Mouse (Mus musculus): ENCODE results near the gene Rpl34. TPM values are rescaled to one million over a fixed set of nuclear protein-coding genes. Genes with fewer than 3 reads are reported as not detected.

Gene Rpl34
- polyA plus RNA-seq, 1 experiment from 2014 or later, result 825 TPM

GRCm38 (mm10) chr3:130685014-130685366 lies 45.2 kb downstream of the Rpl34 start:
- Histone ChIP-seq H3K4me3 (ENCODE audit: low read depth, low read length) (no peak overlapping the region), H3K27ac (replicated peaks) (no peak overlapping the region), H3K4me1 (replicated peaks; ENCODE audit: control insufficient read depth, insufficient read depth) (no peaks in the 10 kb centered on the region), H3K9ac (ENCODE audit: low read length) (no peak overlapping the region), H3K4me2 (replicated peaks; ENCODE audit: low read depth) (no peak overlapping the region), H3K9me3 (ENCODE audit: control insufficient read depth, low read length) (no peaks in the 10 kb centered on the region), H3K36me3 (ENCODE audit: control insufficient read depth, insufficient read depth, low read length) (no peaks in the 10 kb centered on the region), H3K27me3 (ENCODE audit: control insufficient read depth, insufficient read depth, low read length) (no peaks in the 10 kb centered on the region)
- WGBS, result 76% methylated on average over 8 of the region's 8 CpGs
- no peak for TF ChIP-seq CTCF (IDR thresholded peaks at IDR 0.05; ENCODE audit: low read depth)
- no peak for TF ChIP-seq EP300 (optimal IDR thresholded peaks at IDR 0.05)
- DNase-seq (ENCODE audit: low spot score) (no peak), ATAC-seq (ENCODE audit: low FRiP score, low TSS enrichment) (no peak)

DNA sequence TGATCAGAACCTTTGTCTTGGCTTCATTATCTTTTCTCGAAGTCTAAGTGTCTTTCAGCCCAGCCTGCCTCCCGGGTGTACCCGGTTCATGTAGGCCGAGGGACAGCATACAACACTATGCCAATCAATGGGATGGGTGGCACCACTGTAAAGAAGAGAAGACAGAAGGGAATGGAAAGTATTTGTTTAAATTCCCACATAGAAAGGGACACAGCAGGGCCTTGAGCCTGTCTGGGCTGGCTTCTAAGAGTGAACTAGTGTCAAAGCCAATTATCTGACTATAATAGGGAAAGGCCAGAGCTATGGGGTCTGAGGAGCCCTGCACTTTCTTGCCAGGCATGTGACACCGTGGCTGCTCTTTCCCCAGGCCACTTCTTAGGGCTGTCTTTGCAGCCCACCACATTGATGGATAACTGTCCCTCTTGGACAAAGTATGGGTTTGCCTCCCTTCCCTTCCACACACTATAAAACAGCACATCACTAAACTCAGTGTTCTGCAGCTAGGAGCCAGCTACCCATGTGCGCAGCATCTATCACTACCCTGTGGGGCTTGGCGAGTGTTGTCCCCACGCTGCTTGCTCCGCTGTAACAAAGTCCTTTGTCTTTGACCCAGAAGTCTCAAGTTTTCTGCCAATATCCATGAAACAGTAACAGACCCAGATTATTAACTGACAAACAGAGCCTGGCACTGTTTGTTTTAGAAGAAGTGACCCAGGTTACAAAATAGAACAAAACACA lies 45.8 kb downstream of the Rpl34 start:
- ATAC-seq (ENCODE audit: low FRiP score, low TSS enrichment), result no peak
- Histone ChIP-seq H3K36me3 (ENCODE audit: control insufficient read depth, insufficient read depth, low read length) (no peaks in the 10 kb centered on the region), H3K9me3 (ENCODE audit: control insufficient read depth, low read length) (no peaks in the 10 kb centered on the region), H3K4me3 (ENCODE audit: low read depth, low read length) (no peak overlapping the region), H3K27ac (replicated peaks) (no peak overlapping the region), H3K4me2 (replicated peaks; ENCODE audit: low read depth) (no peak overlapping the region), H3K27me3 (ENCODE audit: control insufficient read depth, insufficient read depth, low read length) (no peaks in the 10 kb centered on the region), H3K9ac (ENCODE audit: low read length) (no peak overlapping the region), H3K4me1 (replicated peaks; ENCODE audit: control insufficient read depth, insufficient read depth) (no peaks in the 10 kb centered on the region)
- 78% methylated on average over 9 of the region's 9 CpGs for WGBS
- no peak for DNase-seq (ENCODE audit: low spot score)
- TF ChIP-seq CTCF (IDR thresholded peaks at IDR 0.05; ENCODE audit: low read depth) (no peak), EP300 (optimal IDR thresholded peaks at IDR 0.05) (no peak)

DNA sequence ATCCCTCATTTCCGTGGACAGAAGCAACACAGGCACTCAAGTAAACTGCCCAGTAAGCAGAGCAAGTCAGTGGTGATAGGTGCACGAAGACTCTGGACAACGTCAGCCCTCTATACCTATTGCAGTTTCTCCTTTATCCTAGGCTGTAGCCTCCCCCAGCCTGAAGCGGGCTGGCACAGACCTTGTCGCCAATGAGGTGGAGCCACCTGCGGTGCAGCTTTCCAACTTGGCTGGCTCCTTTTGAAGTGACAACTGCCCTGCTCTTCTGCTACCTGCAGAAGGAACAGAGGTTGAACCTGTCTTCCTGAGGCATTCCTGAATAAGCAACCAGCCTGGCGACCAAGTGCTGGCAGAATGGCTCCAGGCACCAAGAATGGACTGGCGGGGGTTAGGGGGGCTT lies 46.4 kb downstream of the Rpl34 start:
- ATAC-seq (ENCODE audit: low FRiP score, low TSS enrichment), result no peak
- no peaks in the 10 kb centered on the region for H3K27me3 ChIP-seq (ENCODE audit: control insufficient read depth, insufficient read depth, low read length)
- TF ChIP-seq CTCF (IDR thresholded peaks at IDR 0.05; ENCODE audit: low read depth) (no peak), EP300 (optimal IDR thresholded peaks at IDR 0.05) (no peak)

GRCm38 (mm10) chr3:130682183-130682582 lies 48.0 kb downstream of the Rpl34 start:
- 61% methylated on average over 9 of the region's 9 CpGs for WGBS
- Histone ChIP-seq H3K4me1 (replicated peaks; ENCODE audit: control insufficient read depth, insufficient read depth) (no peaks in the 10 kb centered on the region), H3K4me3 (ENCODE audit: low read depth, low read length) (no peak overlapping the region), H3K9me3 (ENCODE audit: control insufficient read depth, low read length) (no peaks in the 10 kb centered on the region), H3K36me3 (ENCODE audit: control insufficient read depth, insufficient read depth, low read length) (no peaks in the 10 kb centered on the region), H3K9ac (ENCODE audit: low read length) (no peak overlapping the region), H3K27ac (replicated peaks) (0 out of 2 replicates have a peak overlapping the region, but pooled peaks have one; percentile 13), H3K4me2 (replicated peaks; ENCODE audit: low read depth) (no peak overlapping the region), H3K27me3 (ENCODE audit: control insufficient read depth, insufficient read depth, low read length) (no peaks in the 10 kb centered on the region)
- ATAC-seq (ENCODE audit: low FRiP score, low TSS enrichment) (peak; percentile 54; the same call in 1 of the 2 replicates), DNase-seq (ENCODE audit: low spot score) (peak; percentile 23)
- TF ChIP-seq EP300 (optimal IDR thresholded peaks at IDR 0.05), result no peak
- TF ChIP-seq CTCF (IDR thresholded peaks at IDR 0.05; ENCODE audit: low read depth), result no peak

More for the DNA sequence above, 46.4 kb downstream of the Rpl34 start:
- no peaks in the 10 kb centered on the region for H3K4me1 ChIP-seq (replicated peaks; ENCODE audit: control insufficient read depth, insufficient read depth)
- 83% methylated on average over 8 of the region's 8 CpGs for WGBS
- H3K9ac ChIP-seq (ENCODE audit: low read length), result no peak overlapping the region
- DNase-seq (ENCODE audit: low spot score), result no peak
- H3K4me3 ChIP-seq (ENCODE audit: low read depth, low read length), result no peak overlapping the region
- H3K4me2 ChIP-seq (replicated peaks; ENCODE audit: low read depth), result no peak overlapping the region
- H3K27ac ChIP-seq (replicated peaks), result no peak overlapping the region
- H3K36me3 ChIP-seq (ENCODE audit: control insufficient read depth, insufficient read depth, low read length), result no peaks in the 10 kb centered on the region
- H3K9me3 ChIP-seq (ENCODE audit: control insufficient read depth, low read length), result no peaks in the 10 kb centered on the region

GRCm38 (mm10) chr3:130681226-130681625 lies 49.0 kb downstream of the Rpl34 start:
- whole genome bisulfite sequencing, result 65% methylated on average over 2 of the region's 2 CpGs
- H3K4me3 ChIP-seq (ENCODE audit: low read depth, low read length), result no peak overlapping the region
- no peaks in the 10 kb centered on the region for H3K9me3 ChIP-seq (ENCODE audit: control insufficient read depth, low read length)
- no peaks in the 10 kb centered on the region for H3K4me1 ChIP-seq (replicated peaks; ENCODE audit: control insufficient read depth, insufficient read depth)
- H3K27ac ChIP-seq (replicated peaks), result no peak overlapping the region
- H3K27me3 ChIP-seq (ENCODE audit: control insufficient read depth, insufficient read depth, low read length), result no peaks in the 10 kb centered on the region
- no peaks in the 10 kb centered on the region for H3K36me3 ChIP-seq (ENCODE audit: control insufficient read depth, insufficient read depth, low read length)
- no peak overlapping the region for H3K9ac ChIP-seq (ENCODE audit: low read length)
- TF ChIP-seq CTCF (IDR thresholded peaks at IDR 0.05; ENCODE audit: low read depth), result no peak
- no peak for TF ChIP-seq EP300 (optimal IDR thresholded peaks at IDR 0.05)
- no peak for ATAC-seq (ENCODE audit: low FRiP score, low TSS enrichment)
- H3K4me2 ChIP-seq (replicated peaks; ENCODE audit: low read depth), result no peak overlapping the region
- no peak for DNase-seq (ENCODE audit: low spot score)

DNA sequence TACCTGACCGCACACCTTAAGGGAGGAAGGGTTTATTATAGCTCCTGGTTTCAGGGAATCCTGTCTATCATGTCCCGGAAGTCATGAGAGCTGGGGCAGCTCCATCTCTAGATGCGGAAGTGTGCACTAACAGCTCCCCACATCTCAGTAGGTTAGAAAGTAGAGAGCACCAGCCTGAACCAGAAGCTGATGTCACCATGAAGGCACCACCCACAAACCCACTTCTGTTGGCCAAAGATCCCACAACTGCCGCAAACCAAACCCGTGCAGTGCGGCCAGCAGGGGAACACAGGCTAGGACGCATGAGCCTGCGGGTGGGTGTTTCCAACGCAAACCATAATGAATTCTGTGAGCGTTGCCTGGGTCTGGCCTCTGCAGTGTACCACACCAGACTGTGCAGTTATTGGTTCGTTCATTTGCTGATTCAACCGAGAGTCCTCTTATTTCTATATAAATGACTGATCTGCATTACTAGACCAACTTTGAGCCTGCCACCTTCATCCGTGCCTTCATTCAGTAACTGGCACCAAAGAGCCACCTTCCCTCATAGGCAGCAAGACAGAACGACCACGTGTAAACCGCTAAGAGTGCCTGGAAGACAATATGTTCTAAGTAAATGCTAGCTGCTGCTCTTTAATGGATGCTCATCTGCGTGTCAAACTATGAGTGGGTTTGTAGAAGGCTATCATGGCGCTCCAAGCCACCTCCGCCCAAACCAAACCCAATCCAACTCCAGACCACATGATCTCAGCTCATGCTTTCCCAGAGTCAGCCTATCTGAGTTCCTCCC lies 52.3 kb downstream of the Rpl34 start:
- Histone ChIP-seq H3K27me3 (ENCODE audit: control insufficient read depth, insufficient read depth, low read length) (no peaks in the 10 kb centered on the region), H3K36me3 (ENCODE audit: control insufficient read depth, insufficient read depth, low read length) (no peaks in the 10 kb centered on the region), H3K27ac (replicated peaks) (no peak overlapping the region), H3K4me1 (replicated peaks; ENCODE audit: control insufficient read depth, insufficient read depth) (no peaks in the 10 kb centered on the region), H3K9me3 (ENCODE audit: control insufficient read depth, low read length) (no peaks in the 10 kb centered on the region), H3K4me3 (ENCODE audit: low read depth, low read length) (no peak overlapping the region), H3K4me2 (replicated peaks; ENCODE audit: low read depth) (no peak overlapping the region), H3K9ac (ENCODE audit: low read length) (no peak overlapping the region)
- ATAC-seq (ENCODE audit: low FRiP score, low TSS enrichment), result no peak
- 93% methylated on average over 19 of the region's 19 CpGs for WGBS
- DNase-seq (ENCODE audit: low spot score), result no peak
- no peak for TF ChIP-seq EP300 (optimal IDR thresholded peaks at IDR 0.05)
- TF ChIP-seq CTCF (IDR thresholded peaks at IDR 0.05; ENCODE audit: low read depth), result no peak

Other genes with a start within 250 kb of the Rpl34 start
- gene Etnppl, start 113.0 kb downstream of the Rpl34 start, polyA plus RNA-seq (2015; fragmentation: Nextera tagmentation; extraction: Ambion mirVana), result 0.04 and 0.23 TPM in 2 replicates
- gene Ostc, start 21.0 kb downstream of the Rpl34 start, polyA plus RNA-seq (2015; fragmentation: Nextera tagmentation; extraction: Ambion mirVana), result 283 and 300 TPM in 2 replicates

Data from stomach, postnatal 0 days (tissue).